Mouse (Mus musculus) stomach, embryonic 15.5 days (tissue): ENCODE results near the gene Btf3l4. TPM values are rescaled to one million over a fixed set of nuclear protein-coding genes. Genes with fewer than 3 reads are reported as not detected.
A peak's percentile ranks its signal among the peaks of the same experiment; 100 is the strongest.

Experiments
- ATAC-seq: fragments of 200-750 bp; cut with Nextera tagmentation; 2 replicates; pipeline ENCODE4 v1.8.0; 2017; ENCODE audit warnings: low read depth, moderate number of reproducible peaks, moderate TSS enrichment; ENCODE audit not compliant: insufficient read depth, low FRiP score
- H3K27ac ChIP-seq: fragments of 300-500 bp; sonication (generic); 2 replicates; pipeline ENCODE4 v1.5.1; 2015; ENCODE audit warnings: mild to moderate bottlenecking, inconsistent platforms
- H3K27me3 ChIP-seq: fragments of 300-500 bp; sonication (generic); replicated peaks from 2 replicates; pipeline ENCODE4 v1.6.1; 2015; ENCODE audit warnings: inconsistent platforms
- H3K36me3 ChIP-seq: fragments of 300-500 bp; sonication (generic); 2 replicates; pipeline ENCODE4 v1.6.1; 2015; ENCODE audit warnings: inconsistent platforms
- H3K4me1 ChIP-seq: fragments of 300-500 bp; sonication (generic); 2 replicates; pipeline ENCODE4 v1.6.1; 2015; ENCODE audit warnings: inconsistent platforms
- H3K4me2 ChIP-seq: fragments of 300-500 bp; sonication (generic); 2 replicates; pipeline ENCODE4 v1.6.1; 2015; ENCODE audit warnings: mild to moderate bottlenecking, inconsistent platforms
- H3K4me3 ChIP-seq: fragments of 300-500 bp; sonication (generic); replicated peaks from 2 replicates; pipeline ENCODE4 v1.5.1; 2015; ENCODE audit warnings: inconsistent platforms
- H3K9ac ChIP-seq: fragments of 300-500 bp; sonication (generic); 2 replicates; pipeline ENCODE4 v1.6.1; 2015; ENCODE audit warnings: inconsistent platforms
- H3K9me3 ChIP-seq: fragments of 300-500 bp; sonication (generic); 2 replicates; pipeline ENCODE4 v1.6.1; 2016; ENCODE audit warnings: inconsistent platforms
- WGBS: fragments of 180-500 bp; shearing (Covaris S2); methylation state at CpG from one replicate; pipeline ENCODE4 v1.1.7; 2015; 5-methylcytosine and 5-hydroxymethylcytosine counted together
- polyA plus RNA-seq: library from polyadenylated mRNA; unstranded; fragments of >200 nt; fragmentation: Nextera tagmentation; extraction: Ambion mirVana; gene quantifications from 2 replicates; pipeline ENCODE4 v1.2.1, GENCODE M21; 2015

Gene Btf3l4
- polyA plus RNA-seq, 1 experiment from 2014 or later: 122 TPM

- Histone ChIP-seq H3K36me3 (no peaks in the 10 kb centered on the region), H3K4me1 (no peaks in the 10 kb centered on the region), H3K9me3 (no peaks in the 10 kb centered on the region), H3K4me2 (no peak overlapping the region), H3K27ac (no peak overlapping the region), H3K27me3 (no peaks in the 10 kb centered on the region), H3K9ac (no peak overlapping the region), H3K4me3 (no peak overlapping the region)
- WGBS: 65% methylated on average over 7 of the region's 7 CpGs
- peak; percentile 65; the same call in 1 of the 2 replicates for ATAC-seq
These were observed 8.6 kb upstream of the Btf3l4 start for GRCm38 (mm10) chr4:108841920-108842578.

- Histone ChIP-seq H3K27ac (no peak overlapping the region), H3K4me3 (no peak overlapping the region), H3K36me3 (no peaks in the 10 kb centered on the region), H3K9me3 (no peaks in the 10 kb centered on the region), H3K27me3 (no peaks in the 10 kb centered on the region), H3K4me1 (peaks cover 5% of the 10 kb centered on the region; the same call in 1 of the 2 replicates), H3K9ac (no peak overlapping the region), H3K4me2 (no peak overlapping the region)
- WGBS: 67% methylated on average over 4 of the region's 4 CpGs
- no peak for ATAC-seq
These were observed 4.6 kb upstream of the Btf3l4 start for GRCm38 (mm10) chr4:108838031-108838430.

- Histone ChIP-seq H3K36me3 (no peaks in the 10 kb centered on the region), H3K4me2 (peak overlapping the region; percentile 76), H3K4me1 (peaks cover 9% of the 10 kb centered on the region; the same call in 1 of the 2 replicates), H3K27me3 (no peaks in the 10 kb centered on the region), H3K9me3 (no peaks in the 10 kb centered on the region), H3K4me3 (peak overlapping the region; percentile 89), H3K9ac (peak overlapping the region; percentile 30; the same call in 1 of the 2 replicates), H3K27ac (peak overlapping the region; percentile 99; the same call in 1 of the 2 replicates)
- 39% methylated on average over 3 of the region's 3 CpGs for WGBS
- no peak for ATAC-seq
These were observed 2.1 kb upstream of the Btf3l4 start for GRCm38 (mm10) chr4:108835496-108835895.

- Histone ChIP-seq H3K9ac (peak overlapping the region; percentile 30), H3K27me3 (no peaks in the 10 kb centered on the region), H3K4me1 (peaks cover 9% of the 10 kb centered on the region; the same call in 1 of the 2 replicates), H3K9me3 (no peaks in the 10 kb centered on the region), H3K4me2 (peak overlapping the region; percentile 76), H3K4me3 (peak overlapping the region; percentile 89), H3K27ac (peak overlapping the region; percentile 99), H3K36me3 (0 out of 2 replicates have a peak, but pooled peaks cover 3% of the 10 kb centered on the region)
- WGBS: 0% methylated on average over 15 of the region's 15 CpGs
- no peak for ATAC-seq
These were observed 1.5 kb upstream of the Btf3l4 start for GRCm38 (mm10) chr4:108834971-108835311.

GRCm38 (mm10) chr4:108834115-108834970, 929 bp upstream of the Btf3l4 start, which contains the start of gene Txndc12:
TSS of gene Txndc12 (plus strand) at chr4:108834601.
- H3K27ac ChIP-seq: peak within 1 kb of the TSS; percentile 99
- 0 out of 2 replicates have a peak, but pooled peaks cover 5% of the 10 kb centered on the region for H3K36me3 ChIP-seq
- peaks cover 9% of the 10 kb centered on the region; the same call in 1 of the 2 replicates for H3K4me1 ChIP-seq
- under 1% methylated on average over 34 of the region's 34 CpGs for WGBS
- peak; percentile 76 for ATAC-seq
- peak within 1 kb of the TSS; percentile 90 for H3K9ac ChIP-seq
- H3K9me3 ChIP-seq: no peaks in the 10 kb centered on the region
- H3K4me3 ChIP-seq: peak within 1 kb of the TSS; percentile 89
- peak within 1 kb of the TSS; percentile 76 for H3K4me2 ChIP-seq
- H3K27me3 ChIP-seq: no peaks in the 10 kb centered on the region

- H3K4me2 ChIP-seq: peak overlapping the region; percentile 76
These were observed 357 bp upstream of the Btf3l4 start for GRCm38 (mm10) chr4:108833828-108834114.

GRCm38 (mm10) chr4:108830698-108831097, 2.7 kb downstream of the Btf3l4 start:
- no peak overlapping the region for H3K9ac ChIP-seq
- ATAC-seq: no peak
- H3K4me2 ChIP-seq: no peak overlapping the region
- H3K27me3 ChIP-seq: no peaks in the 10 kb centered on the region
- 73% methylated on average over 1 of the region's 1 CpGs for WGBS
- H3K4me3 ChIP-seq: no peak overlapping the region
- H3K27ac ChIP-seq: no peak overlapping the region
- H3K9me3 ChIP-seq: no peaks in the 10 kb centered on the region
- H3K4me1 ChIP-seq: peaks cover 8% of the 10 kb centered on the region; the same call in 1 of the 2 replicates
- H3K36me3 ChIP-seq: peaks cover 13% of the 10 kb centered on the region

More at GRCm38 (mm10) chr4:108833828-108834114, 357 bp upstream of the Btf3l4 start:
- no peaks in the 10 kb centered on the region for H3K9me3 ChIP-seq
- no peaks in the 10 kb centered on the region for H3K27me3 ChIP-seq
- 0% methylated on average over 6 of the region's 6 CpGs for WGBS
- ATAC-seq: no peak
- 0 out of 2 replicates have a peak, but pooled peaks cover 5% of the 10 kb centered on the region for H3K36me3 ChIP-seq
- H3K27ac ChIP-seq: peak overlapping the region; percentile 99
- H3K9ac ChIP-seq: peak overlapping the region; percentile 54
- peak overlapping the region; percentile 89 for H3K4me3 ChIP-seq
- peaks cover 9% of the 10 kb centered on the region; the same call in 1 of the 2 replicates for H3K4me1 ChIP-seq

GRCm38 (mm10) chr4:108826643-108827042, 6.8 kb downstream of the Btf3l4 start:
- no peak overlapping the region for H3K4me3 ChIP-seq
- WGBS: 82% methylated on average over 2 of the region's 2 CpGs
- H3K4me1 ChIP-seq: no peaks in the 10 kb centered on the region
- peaks cover 32% of the 10 kb centered on the region for H3K36me3 ChIP-seq
- H3K27me3 ChIP-seq: no peaks in the 10 kb centered on the region
- no peak overlapping the region for H3K9ac ChIP-seq
- no peak for ATAC-seq
- H3K4me2 ChIP-seq: no peak overlapping the region
- H3K9me3 ChIP-seq: no peaks in the 10 kb centered on the region
- no peak overlapping the region for H3K27ac ChIP-seq

GRCm38 (mm10) chr4:108826096-108826495, 7.3 kb downstream of the Btf3l4 start:
- ATAC-seq: no peak
- 82% methylated on average over 1 of the region's 1 CpGs for WGBS

GRCm38 (mm10) chr4:108825677-108826076, 7.7 kb downstream of the Btf3l4 start:
- Histone ChIP-seq H3K36me3 (peaks cover 32% of the 10 kb centered on the region), H3K9ac (no peak overlapping the region), H3K27ac (no peak overlapping the region), H3K4me3 (no peak overlapping the region), H3K9me3 (no peaks in the 10 kb centered on the region), H3K4me1 (no peaks in the 10 kb centered on the region), H3K27me3 (no peaks in the 10 kb centered on the region), H3K4me2 (no peak overlapping the region)
- 90% methylated on average over 3 of the region's 3 CpGs for WGBS
- no peak for ATAC-seq

More at GRCm38 (mm10) chr4:108826096-108826495, 7.3 kb downstream of the Btf3l4 start:
- Histone ChIP-seq H3K27ac (no peak overlapping the region), H3K4me2 (no peak overlapping the region), H3K9ac (no peak overlapping the region), H3K36me3 (peaks cover 32% of the 10 kb centered on the region), H3K4me3 (no peak overlapping the region), H3K27me3 (no peaks in the 10 kb centered on the region), H3K9me3 (no peaks in the 10 kb centered on the region), H3K4me1 (no peaks in the 10 kb centered on the region)

- H3K4me2 ChIP-seq: no peak overlapping the region
- no peak overlapping the region for H3K27ac ChIP-seq
- no peaks in the 10 kb centered on the region for H3K36me3 ChIP-seq
- H3K27me3 ChIP-seq: no peaks in the 10 kb centered on the region
- ATAC-seq: no peak
- 72% methylated on average over 6 of the region's 6 CpGs for WGBS
- no peak overlapping the region for H3K4me3 ChIP-seq
- H3K4me1 ChIP-seq: no peaks in the 10 kb centered on the region
- no peak overlapping the region for H3K9ac ChIP-seq
- no peaks in the 10 kb centered on the region for H3K9me3 ChIP-seq
These were observed 21.9 kb downstream of the Btf3l4 start for GRCm38 (mm10) chr4:108811550-108811949.

GRCm38 (mm10) chr4:108811142-108811541, 22.3 kb downstream of the Btf3l4 start:
- Histone ChIP-seq H3K4me2 (no peak overlapping the region), H3K27me3 (no peaks in the 10 kb centered on the region), H3K4me1 (no peaks in the 10 kb centered on the region), H3K9ac (no peak overlapping the region), H3K27ac (no peak overlapping the region), H3K9me3 (no peaks in the 10 kb centered on the region), H3K4me3 (no peak overlapping the region), H3K36me3 (no peaks in the 10 kb centered on the region)
- 60% methylated on average over 4 of the region's 4 CpGs for WGBS
- ATAC-seq: no peak
